Mouse (Mus musculus): ENCODE data around the gene Oit3.

The Oit3 gene

DNA sequence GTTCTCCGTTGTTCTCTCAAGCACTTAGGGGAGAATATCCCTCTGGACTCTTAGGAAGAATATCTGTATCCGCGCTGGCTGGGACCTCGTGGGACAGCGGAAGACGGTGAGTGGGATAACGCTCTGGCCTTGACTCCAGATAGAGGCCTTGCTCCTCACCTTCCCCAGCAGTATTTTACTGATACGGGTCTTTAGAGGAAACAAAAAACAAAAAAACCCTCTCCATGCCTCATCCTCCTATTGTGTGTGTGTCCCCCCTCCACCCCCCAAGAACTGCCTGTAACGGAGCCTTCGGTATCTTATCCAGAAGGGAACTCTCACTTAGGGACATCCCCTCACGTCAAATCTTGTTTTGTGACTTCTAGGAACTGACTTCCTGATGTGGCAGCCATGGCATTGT is at the start of gene Oit3:
TSS of gene Oit3 (minus strand) at position 44 of the 400 bp plus-strand sequence.
- DNase-seq (ENCODE audit: low read depth, low spot score), result no peak

DNA sequence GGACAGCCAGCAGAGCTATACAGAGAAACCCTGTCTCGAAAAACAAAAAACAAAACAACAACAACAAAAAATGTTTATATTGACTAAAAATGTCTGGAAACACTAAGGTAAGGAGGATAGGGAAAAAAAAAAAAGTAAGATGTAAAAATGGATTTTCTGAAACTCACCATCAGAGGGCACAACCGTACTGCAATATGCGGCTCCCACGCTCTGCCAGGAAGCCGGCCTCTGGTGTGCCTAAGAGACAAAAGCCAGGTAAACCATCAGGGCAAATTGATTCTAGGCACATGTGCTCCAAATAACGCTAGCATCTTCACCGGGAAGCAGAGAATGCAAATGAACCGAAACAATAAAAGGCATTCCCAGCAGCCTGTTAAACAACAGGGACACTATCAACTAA is 49.3 kb upstream of the Oit3 start:
- no peak for DNase-seq (ENCODE audit: low read depth, low spot score)

DNA sequence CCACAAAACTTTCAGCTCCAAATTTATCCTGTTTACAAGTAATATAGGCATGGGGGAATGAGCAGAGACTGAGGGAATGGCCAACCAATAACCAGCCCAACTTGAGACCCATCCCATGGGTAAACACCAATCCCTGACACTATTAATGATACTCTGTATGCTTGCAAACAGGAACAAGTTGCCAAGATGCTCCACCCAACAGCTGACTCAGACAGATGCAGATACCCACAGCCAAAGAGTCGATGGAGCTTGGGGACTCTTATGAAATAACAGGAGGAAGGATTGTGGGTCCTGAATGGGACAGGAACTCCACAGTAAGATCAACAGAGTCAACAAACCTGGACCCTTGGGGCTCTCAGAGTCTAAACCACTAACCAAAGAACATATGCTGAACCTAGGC is 47.8 kb upstream of the Oit3 start:
- DNase-seq (ENCODE audit: low read depth, low spot score), result no peak

DNA sequence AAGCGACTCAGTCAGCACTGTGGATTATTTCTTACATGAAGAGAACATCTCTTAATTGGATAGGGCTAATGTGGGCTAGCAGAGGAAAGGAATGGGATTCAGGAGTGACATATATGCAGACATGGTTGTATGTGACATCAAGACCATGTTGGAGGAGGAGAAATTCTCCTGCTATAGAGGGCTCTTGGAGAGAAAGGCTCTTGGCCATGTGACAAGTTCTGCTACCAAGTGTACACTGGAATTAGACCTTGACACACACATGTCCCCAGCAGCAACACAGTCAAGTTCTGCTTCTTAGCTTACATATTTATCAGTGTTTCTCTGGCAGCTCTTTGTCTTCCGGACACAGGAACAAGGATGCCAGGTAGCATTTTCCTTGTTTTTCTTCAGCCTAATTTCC is 45.8 kb upstream of the Oit3 start:
- no peak for DNase-seq (ENCODE audit: low read depth, low spot score)

DNA sequence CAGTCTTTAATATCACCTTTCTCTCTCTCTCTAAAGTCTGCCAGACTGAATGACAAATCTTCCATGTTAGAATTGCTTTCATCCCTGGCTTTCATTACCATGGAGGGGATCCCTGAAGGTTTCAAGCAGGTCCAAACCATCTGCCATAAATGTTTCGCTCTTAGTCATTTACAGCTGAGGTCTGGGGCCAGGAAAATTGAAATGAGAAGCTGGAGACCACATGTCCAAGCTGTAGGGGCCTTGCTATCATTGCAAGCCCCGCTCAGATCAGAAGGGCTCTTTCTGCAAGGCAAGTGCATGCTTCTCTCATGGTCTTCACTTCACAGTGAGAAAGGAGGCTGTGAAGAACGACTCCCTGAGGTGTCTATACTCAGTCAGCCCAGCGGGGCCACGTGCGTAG is 42.7 kb upstream of the Oit3 start:
- DNase-seq (ENCODE audit: low read depth, low spot score), result no peak

DNA sequence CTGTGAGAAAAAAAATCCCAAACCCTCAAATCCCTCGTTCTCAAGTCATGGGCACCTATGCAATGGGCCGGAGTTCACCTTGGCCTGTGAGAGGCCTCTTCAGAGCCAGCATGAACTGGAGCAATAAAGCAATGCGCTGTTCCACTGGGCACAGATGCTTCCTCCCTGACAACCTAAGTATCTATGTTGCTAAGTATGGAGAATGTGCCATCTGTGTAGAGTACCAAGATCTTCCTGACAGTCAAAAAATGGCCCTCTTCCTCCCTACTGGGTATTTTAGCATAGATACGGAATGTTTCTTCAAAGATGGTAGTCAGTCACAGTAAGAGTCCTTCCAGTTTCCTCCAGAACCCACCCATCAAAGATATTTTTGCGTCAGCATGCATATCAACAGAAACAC is 39.8 kb upstream of the Oit3 start:
- no peak for DNase-seq (ENCODE audit: low read depth, low spot score)

DNA sequence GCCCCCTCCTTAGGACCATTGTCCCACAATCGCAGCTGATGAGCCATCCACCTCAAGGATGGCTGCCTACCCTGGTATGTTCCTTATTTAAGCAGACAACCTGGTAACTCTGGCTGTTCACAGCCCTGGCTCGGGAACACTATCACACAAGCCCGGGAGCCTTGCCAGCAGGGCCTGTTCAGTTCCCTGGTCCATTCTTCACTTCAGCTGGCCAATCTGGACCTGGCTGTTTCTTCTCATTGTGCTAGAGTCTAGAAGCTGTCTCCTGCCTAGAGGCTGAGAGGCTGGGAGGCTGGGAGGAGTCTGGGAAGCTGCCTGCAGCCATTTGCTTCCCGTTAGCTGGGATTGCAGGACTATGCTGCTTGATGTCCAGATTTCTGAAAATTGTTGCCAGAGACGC is 28.9 kb upstream of the Oit3 start:
- DNase-seq (ENCODE audit: low read depth, low spot score), result no peak

DNA sequence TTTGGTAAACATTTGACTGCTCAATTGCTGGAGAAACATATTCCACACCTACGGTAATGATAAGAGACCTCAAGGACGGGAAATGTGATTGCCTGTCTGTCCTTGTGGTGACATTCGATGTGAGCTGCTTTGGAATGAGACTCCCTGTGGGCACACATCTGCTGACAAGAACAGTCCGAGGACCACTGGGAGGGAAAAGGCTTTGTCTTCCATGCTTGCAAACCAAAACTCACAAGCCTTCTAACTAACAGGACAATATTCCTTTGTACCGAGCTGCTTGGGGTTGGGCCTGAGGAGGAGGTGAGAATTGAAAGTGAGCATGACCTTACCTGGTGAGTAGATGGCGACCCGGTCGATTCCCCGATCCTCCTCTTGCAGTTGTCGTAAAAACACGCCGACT is 25.7 kb upstream of the Oit3 start:
- no peak for DNase-seq (ENCODE audit: low read depth, low spot score)

DNA sequence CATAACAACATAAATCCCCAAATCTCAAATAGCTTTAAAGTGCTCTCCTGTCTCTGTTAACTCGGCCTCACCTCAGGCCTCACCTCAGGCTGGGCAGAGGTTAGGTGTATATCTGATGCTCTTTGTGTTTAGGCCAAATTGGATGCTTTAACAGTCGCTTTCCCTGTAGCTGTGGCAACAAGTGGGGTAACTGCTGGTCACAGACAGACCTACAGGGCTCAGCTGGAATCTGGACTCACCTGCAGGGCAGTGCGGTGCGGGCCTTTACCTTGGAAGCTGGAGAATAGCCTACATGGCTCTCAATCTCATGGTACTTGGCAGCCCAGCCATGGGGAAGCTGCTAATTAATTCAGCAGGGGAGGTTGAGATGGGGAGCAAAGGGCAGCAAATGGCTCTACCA is 25.0 kb upstream of the Oit3 start:
- no peak for DNase-seq (ENCODE audit: low read depth, low spot score)

DNA sequence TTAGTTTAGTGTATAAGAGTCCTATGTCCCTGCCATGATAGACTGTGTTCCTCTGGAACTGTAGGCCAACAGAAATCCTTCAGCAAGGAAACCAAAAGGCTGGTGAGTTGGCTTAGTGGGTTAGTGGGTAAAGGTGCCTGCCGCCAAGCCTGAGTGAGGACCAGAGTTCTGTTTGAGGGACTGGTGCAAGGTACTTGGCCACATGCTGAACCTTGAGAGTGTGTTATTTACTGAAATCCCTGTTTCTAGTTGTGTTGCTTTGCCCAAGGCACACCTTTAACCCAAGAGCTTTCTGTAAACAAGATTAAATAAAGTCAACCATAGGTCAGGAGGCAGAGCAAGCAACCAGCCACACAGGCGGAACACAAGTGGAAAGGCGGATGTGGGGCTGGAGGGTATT is 24.0 kb upstream of the Oit3 start:
- DNase-seq (ENCODE audit: low read depth, low spot score), result no peak

DNA sequence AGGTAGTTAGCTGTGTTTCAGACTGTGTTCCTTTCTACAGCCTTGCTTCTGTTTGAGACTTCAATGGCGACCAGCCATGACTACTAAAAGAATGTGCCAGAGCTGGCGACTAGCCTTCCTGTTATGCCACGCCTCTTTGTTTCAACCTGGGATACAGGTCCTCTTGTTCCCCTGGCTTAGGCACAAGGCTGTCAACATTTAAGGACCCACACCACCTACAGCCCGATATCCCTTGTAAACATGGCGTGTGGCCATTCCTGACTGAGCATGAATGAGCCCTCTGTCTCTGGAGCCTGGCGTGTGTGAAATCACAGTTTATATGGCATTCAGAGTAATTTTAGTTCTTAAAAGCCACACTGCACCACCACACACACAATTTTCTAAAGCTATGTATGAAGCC is 20.7 kb upstream of the Oit3 start:
- no peak for DNase-seq (ENCODE audit: low read depth, low spot score)

DNA sequence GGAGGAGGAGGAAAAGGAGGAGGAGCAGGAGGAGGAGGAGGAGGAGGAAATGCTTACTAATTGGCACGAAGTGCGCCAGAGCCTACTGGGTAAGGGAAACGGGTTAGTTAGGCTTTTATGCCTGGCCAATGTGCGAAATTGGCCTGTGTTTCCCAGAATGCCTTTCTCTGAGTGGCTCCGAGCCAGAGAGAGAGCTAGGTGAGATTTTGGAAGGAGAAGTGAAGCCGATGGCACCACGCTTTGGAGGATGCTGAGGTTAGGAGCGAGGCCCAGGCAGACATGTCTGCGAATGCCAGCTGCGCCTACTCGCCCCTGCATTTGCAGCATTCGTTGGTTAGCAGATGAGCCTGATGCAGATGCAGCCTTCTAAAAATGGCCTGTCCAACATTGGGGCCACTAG is 18.2 kb upstream of the Oit3 start:
- no peak for DNase-seq (ENCODE audit: low read depth, low spot score)

DNA sequence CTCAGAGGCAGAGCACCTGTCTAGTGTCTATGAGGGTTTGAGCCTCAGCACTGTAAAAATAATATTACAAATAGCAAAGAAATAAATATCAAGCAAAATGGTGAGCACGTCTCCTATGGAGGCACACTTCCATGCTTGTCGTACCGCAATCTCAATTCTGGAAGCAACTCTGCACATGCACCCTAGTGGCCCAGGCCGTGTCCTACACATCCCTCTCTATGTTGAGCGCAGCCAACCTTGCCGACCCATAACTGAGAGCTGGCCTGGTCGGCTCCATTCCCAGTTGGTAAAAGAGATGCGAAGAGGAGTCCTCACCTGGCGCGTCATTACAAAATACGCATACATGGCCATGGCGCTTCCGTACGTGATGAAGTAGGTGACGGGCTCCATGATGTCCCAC is 13.1 kb upstream of the Oit3 start:
- peak; percentile 22 for DNase-seq (ENCODE audit: low read depth, low spot score)

DNA sequence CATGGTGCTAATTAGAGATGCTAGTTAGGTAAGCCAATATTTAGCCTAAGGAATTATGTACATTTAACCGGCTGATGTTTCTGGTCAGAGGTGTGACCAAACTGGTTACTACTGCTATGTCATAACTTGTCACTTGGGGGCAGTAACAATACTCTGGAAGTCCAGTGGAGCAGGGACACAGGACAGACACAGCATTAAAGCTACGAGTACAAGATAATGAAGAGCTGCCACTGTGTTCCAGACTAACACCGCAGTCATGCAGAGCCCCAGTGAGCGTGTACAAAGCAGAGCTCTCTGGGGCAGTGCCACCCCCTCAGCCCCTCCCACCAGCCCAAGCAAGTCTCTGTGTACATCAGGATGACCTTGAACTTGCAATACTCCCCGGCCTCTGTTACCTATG is 10.3 kb upstream of the Oit3 start:
- DNase-seq (ENCODE audit: low read depth, low spot score), result no peak

DNA sequence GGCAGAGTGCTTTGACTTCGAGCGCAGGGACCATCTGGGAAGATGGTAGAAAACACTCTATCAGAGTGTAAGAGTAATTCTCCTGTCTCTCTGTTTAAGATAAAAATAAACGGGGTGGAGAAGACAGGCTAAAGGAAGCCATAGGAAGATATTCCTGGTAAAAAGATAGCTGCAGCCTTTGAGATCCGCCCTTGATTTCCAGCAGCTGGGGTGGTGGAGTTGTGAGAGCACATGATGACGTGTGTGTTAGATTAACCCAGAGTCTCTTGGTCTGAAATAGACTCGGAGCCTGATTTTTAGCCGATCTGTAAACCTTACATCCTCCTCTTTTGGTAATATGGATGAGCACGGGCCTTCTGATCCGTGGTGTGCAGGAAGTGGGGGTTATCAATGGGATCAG is 6.0 kb upstream of the Oit3 start:
- no peak for DNase-seq (ENCODE audit: low read depth, low spot score)

DNA sequence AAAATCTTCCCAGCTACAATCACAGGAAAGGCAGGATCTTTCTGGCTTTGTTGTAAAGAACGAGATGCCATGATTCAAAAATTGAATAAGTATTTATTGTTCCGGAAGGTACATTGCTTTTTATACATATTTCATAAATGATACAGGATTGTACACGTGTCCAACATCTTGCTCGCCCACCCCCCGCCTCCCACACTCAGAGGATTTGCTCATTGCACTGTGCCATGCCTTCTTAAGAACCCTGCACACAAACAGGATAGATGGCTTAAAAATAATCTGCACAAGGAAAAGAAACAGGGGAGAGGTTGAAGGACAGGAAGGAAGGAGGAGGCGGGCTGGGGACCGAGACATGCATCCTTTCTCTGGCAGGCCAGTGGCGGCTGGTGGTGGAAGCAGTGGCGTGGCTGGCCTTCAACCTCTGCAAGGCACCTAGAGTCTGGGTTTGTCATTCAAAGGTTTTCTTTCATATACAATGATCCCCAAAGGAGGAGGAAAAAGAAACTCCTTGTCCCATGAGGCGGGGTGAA is 5.4 kb upstream of the Oit3 start:
- DNase-seq (ENCODE audit: low read depth, low spot score), result no peak

DNA sequence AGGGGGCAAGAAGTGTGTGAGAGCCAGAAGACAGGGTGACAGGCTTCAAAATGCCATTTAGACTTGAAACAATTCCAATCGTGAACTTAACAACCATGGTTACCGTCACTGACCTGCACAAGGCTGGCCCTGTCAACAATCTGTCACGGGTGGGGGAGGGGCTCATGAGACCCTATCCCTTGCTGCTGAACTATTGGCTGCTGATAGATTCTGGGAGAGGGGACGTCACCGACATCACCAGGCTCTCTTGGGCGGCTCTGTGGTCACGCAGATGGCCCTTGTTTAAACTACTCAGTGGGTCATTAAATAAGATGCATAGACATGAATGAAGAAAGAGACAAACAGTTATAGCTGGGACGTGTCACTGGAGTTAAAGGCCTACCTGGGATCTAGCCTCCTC is 3.1 kb upstream of the Oit3 start:
- no peak for DNase-seq (ENCODE audit: low read depth, low spot score)

DNA sequence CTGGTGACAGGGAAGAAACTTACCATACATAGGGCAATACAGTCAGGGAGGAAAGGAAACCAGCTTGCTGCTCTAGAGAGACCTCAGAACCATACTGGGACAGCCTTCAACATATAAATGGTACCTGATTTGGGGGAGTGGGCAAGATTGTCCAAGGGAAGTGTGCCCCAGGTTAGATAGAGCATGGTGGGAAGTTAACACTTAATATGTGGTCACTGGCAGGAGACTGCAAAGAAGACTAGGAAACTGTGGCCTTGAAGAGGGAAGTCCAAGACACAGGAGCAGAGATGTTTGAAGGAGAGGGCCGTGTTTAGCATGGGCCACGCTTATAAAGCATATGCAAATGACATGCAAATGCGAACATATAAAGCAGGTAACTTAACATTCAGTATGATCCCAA is 2.5 kb upstream of the Oit3 start:
- DNase-seq (ENCODE audit: low read depth, low spot score), result no peak

DNA sequence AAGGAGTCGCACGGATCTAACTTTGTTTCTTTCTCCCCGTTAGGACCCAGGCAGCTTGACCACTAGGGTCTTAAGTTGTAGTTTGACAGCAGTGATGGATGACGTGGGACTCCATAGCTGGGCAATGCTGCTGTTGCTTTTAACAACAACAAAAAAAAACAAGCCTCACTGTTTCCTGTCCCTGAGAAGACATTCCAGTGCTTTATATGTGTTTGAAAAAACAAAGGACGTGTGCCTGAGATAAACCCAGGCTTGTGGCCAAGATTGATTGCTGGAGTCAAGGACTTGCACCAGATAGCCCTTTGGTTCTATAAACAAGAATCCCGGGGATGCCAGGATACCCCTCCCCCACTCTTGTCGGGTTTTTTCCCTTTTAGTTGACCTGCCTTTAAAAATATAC is 1.6 kb upstream of the Oit3 start:
- no peak for DNase-seq (ENCODE audit: low read depth, low spot score)

DNA sequence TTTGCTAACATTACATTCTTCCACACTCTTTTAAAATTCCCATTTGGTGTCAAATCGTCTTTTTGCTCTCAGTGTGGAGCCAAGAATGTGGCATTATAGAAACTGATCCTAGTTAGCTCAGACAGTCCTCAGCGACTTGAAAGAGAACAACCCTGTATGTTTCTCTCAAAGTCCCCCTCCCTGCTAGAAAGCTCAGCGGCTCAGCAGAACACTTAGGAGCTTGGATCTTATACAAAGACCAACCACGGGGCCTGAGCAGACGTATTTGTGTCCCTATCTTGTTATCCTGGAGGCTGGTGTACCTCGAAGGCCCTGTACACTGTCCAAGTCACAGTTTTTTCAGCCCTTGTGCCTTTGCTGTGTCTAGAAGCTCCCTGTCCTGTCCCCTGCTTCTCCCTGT is 1.4 kb downstream of the Oit3 start:
- no peak for DNase-seq (ENCODE audit: low read depth, low spot score)

DNA sequence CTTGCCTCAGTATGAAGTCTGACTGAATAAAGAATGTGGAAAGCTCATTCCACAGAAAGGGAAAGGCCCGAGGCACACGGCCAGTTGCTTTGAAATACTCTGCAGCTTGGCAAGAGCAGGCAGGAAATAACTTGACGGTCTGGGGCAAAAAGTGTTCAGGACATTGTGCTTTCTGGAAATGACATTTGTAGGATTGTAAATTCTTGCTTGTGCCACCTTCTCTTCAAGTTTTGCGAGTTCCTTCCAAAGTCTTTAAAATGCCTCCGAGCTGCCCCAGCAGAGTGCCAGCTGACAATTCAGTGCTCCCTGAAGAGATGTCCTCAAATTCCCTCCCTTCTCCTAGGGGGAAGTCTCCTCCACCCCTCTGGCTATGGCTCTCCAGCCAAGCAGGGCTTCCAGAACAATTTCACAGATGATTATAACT is 2.1 kb downstream of the Oit3 start:
- DNase-seq (ENCODE audit: low read depth, low spot score), result no peak

DNA sequence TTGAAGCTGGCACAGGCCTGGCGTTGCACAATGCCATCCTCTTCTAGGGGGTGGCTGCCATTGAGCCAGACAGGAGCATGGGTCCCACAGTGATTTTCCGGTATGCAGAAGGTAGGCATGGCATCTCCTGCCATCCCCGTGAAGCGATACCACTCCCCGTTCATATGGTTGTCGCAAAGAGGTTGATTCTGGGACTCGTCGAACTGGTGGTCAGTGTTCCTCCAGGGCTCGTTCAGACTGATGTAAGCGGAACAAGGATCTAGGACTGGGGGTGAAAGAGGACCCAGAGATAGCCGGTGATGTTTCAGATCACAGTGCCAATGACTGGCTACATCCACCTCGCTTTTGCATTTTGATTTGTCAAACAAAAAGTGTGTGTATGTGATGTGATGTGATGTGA is 2.9 kb downstream of the Oit3 start:
- DNase-seq (ENCODE audit: low read depth, low spot score), result no peak

DNA sequence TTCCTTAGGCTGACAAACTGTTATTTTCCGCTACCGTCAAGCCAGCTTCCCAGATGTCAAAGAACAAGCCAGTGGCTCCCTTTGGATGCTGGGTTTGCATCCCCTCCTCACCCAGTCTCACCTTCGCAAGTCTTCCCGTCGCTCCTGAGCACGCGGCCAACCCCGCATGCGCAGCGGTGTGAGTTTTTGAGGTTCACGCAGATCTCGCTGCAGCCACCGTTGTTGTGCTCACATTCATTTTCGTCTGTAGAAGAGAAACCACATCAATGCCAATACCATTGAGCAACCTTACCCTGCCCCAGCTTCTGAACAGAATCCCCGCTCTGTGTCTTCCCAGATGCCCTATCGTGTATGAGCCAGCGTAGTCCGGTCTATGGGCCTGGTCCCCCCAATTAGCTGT is 5.8 kb downstream of the Oit3 start:
- DNase-seq (ENCODE audit: low read depth, low spot score), result no peak

DNA sequence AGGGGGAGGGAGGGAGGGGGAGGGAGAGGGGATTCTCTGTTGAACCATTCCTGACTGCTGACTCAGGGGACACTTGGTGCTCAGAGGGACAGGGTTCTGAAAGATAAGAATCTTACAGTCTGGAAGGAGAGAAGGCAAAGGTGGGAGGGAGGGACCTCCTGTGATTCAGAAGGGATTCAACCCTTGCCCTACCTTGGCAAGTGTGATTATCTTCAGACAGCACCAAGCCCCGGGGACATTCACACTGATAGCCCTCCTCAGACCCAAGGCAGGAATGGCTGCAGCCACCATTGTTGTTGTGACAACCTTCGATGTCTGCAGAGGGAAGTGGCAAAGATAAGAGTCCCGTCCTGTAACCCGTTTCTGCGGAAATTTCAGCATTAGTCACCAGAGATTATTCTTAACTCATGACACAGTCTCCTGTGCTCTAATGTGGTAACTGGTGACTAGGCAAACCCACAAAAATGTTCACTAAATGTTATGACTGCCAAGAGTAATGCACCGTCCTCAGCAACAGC is 10.8 kb downstream of the Oit3 start:
- no peak for DNase-seq (ENCODE audit: low read depth, low spot score)

Measured in WW6 (cell line).